Mouse (Mus musculus): ENCODE measurements at regions not wholly inside any gene's neighbourhood (a gene's known extent, or its start where the extent isn't known, plus 50 kb on each side); places are given as distances from the start of the nearest gene placed in this dataset.

- TF ChIP-seq POLR2A (IDR thresholded peaks at IDR 0.05; ENCODE audit: control insufficient read depth in 1 of 2, insufficient read depth in 1 of 2, low read depth in 1 of 2, low read length in 2 of 2, poor library complexity in 1 of 2) (no peak), NRF1 (IDR thresholded peaks at IDR 0.05; ENCODE audit: insufficient read depth, low read depth, low read length, poor library complexity, severe bottlenecking) (no peak), EP300 (IDR thresholded peaks at IDR 0.05; ENCODE audit: low read depth in 1 of 2, low read length in 2 of 2) (no peak), CTCF (IDR thresholded peaks at IDR 0.05 in 2 of 3, conservative IDR thresholded peaks at IDR 0.05 in 1 of 3; ENCODE audit: control insufficient read depth in 1 of 3, insufficient read depth in 1 of 3, low read depth in 2 of 3, low read length in 3 of 3, poor library complexity in 1 of 3, severe bottlenecking in 1 of 3) (no peak), ZMIZ1 (IDR thresholded peaks at IDR 0.05; ENCODE audit: low read depth, low read length) (no peak), ZKSCAN1 (IDR thresholded peaks at IDR 0.05; ENCODE audit: low read depth, low read length) (no peak), GATA1 (IDR thresholded peaks at IDR 0.05; ENCODE audit: low read depth, low read length) (no peak), NELFE (IDR thresholded peaks at IDR 0.05; ENCODE audit: low read depth, low read length) (no peak), POLR2AphosphoS2 (IDR thresholded peaks at IDR 0.05; ENCODE audit: low read length) (no peak)
Measured at GRCm38 (mm10) chr2:43254709-43255108, 300.4 kb upstream of the Kynu start.
